Mouse (Mus musculus): ENCODE measurements around the gene Fam122a.
A peak's percentile ranks its signal among the peaks of the same experiment; 100 is the strongest.

Gene Fam122a

DNA sequence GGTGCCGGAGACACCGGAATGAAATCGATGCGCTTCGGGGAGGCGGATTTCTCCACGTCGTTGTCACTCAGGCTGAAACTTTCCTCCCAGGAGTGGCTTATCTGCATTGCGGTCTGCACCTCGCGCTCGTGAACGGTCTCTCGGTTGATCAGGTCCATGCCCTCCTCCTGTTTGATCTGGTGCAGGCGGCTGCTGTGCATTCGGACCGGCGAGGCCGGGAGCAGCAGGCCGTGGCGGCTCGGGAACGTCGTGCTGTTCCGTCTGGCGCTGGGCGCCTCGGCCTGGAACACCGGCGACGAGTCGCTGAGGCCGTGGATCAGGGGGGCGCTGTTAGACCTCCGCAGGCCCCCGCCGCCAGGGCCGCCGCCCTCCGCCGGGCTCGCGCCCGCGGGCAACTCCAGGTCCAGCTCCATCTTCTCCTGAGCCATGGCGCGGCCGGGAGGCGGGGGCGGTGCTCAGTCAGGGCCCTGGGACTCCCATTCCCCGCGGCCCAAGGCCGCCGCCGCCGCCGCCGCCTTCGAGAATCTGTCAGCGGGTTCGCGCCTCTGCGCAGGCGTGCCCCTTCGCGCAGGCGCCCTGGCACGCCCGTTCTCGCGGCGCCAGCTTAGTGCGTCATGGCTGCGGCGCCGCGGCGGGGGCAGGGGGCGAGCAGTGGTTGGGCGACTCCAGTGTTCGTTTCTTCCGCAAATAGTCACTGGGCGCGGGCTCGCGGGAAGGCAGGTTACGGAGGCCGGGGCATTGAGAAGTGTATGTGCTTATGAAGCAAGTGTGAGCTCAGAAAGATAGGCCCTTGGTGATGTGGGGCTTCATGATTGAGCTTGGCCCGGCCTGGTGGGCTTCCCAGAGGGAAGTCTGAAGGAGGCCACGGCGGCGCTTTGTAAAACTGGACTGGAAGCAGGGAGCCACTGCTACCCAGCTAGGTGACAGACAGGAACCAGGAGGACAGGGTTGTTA is at the start of gene Fam122a:
Gene Fam122a (minus strand): TSS at position 428 of the 954 bp plus-strand sequence.
- peak; percentile 76 to 88 for DNase-seq (ENCODE audit: low spot score in 2 of 2)

DNA sequence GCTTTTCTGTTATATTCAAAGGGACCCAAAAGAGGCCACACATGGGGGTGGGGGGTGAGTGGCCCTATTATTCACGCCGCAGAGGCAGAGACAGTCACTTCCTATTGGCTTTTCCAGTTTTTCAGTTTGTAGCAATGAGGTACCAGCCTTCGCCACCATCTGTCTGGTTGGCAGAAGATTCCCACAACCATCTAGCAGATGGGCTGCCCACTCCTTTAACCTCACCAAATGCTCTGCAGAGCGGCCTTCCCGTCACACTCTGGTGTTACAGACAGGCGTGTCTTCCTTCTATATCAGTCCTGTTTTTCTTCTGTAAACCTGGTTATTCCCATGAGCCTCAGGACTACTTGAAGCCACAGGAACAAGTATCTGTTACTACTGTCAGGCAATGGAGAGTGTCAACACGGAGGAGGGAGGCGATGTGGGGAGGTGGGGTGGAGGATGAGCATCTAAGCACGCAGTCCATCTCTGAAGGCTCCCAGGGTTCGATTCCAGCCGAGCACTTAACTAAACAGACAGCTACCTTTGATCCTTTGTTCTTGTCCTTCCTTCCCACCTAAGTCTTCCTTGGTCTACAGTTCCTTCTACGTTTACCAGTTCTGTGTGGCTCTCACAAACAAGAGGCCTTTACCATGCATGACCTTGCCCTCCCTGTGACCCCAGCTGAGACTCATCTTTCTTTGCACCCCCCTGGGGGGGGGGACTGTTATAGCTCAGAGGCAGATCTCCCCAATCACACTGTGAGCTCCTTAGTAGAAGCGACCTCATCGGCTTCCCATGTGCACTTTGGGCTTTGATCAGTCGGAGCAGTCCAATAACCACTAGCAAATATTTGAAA is 46.5 kb upstream of the Fam122a start:
- peak; percentile 9 to 74 for DNase-seq (ENCODE audit: low spot score in 2 of 2)

DNA sequence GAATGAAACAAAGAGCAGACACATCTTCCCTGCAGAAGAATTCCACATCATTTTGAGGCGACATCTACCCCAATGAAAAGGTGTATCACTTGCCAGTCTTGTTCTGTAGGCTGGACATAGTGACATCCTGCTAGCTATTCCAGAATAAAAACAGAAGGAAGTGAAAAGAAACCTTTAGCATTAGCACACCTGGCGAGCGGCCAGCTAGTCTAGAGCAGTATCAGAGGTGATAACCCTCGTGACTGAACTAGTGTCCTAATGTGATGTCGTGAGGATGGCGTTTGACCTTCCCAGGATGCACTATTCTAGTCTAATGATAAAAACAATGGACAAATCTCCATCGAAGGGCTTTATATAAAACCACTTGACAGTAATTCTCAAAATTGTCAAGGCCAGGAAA is 44.8 kb upstream of the Fam122a start:
- DNase-seq (ENCODE audit: low spot score in 2 of 2), result no peak

DNA sequence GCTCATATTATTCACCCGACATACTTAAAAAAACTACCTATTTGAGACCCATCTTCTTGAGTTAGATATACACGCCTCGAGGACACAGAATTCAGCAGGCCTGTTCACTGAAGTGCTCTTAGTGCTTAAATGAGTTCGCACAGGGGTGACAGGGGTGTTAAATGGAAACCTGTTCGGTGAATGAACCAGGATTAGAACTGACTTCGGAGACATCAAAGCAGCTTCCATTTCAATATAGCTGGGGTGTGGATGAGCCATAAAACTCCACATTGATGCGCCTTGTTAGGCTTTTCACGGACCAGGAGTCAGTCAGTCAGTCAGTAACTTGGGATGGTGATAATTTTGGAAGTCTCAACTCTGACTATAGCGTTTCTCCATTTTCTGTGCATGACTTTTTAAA is 44.0 kb upstream of the Fam122a start:
- no peak for DNase-seq (ENCODE audit: low spot score in 2 of 2)

DNA sequence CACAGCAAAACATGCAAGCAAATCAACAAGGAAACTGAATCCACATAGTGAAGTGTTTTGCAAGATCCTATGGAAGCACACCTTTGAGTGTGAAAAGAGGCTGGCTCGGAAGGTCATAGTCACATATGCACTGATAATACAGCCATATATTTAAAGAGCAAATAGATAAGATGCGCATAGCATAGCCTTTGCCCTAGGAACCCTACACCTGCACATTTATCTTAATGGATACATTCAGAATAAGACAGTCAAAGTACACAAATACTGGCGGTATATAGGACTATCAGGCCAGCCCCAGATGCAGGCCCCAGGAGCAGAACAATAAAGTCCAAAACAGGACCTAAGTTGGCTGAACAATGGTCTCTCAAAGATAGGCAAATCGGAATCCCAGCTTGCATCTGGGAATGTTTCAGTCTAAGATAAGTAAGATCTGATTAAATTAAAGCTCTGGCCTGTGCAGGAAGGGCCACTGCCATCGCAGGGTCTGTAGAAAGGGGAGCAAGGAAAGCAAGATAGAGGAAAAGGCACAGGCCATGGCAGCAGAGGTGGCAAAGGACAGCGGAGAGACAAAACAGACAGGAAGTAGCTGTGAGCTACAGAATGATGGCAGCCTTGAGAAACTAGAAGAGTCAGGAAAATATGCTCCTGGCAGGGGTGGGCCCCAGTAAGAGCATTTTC is 42.7 kb upstream of the Fam122a start:
- DNase-seq (ENCODE audit: low spot score in 2 of 2), result no peak

DNA sequence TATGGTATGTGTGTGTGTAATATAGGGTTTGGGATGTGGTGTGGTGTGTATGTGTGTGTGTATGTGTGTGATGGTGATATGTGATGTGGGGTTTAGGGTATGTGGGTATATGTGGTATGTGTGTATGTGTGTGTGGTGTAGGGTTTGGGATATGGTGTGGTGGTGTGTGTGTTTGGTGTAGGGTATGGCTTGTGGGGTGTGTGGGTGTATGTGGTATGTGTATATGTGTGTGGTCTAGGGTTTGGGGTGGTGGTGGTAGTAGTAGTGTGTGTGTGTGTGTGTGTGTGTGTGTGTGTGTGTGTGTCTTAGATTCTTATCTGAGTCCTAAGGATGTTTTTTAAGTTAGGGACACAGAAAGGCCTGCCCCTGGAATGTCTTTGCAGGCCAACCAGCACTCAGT is 41.2 kb upstream of the Fam122a start:
- no peak for DNase-seq (ENCODE audit: low spot score in 2 of 2)

DNA sequence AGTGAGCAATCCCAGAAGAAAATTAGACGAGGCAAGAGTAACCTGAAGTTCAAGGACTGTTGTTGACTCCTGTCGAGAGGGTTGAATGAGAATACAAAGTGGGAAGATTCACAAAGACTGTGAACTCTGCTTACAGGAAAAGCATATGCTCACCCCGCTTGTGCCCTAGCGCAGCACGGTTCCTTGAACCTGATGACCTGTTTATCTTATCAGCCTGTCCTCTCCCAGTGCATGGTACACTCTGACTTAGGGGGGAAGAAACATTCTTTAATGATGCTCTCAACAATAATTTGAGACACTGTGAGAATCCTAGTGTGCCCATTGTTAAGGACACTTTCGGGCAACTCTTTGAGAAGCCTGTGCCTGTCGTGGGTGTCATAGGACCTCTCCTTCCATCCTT is 39.9 kb upstream of the Fam122a start:
- DNase-seq (ENCODE audit: low spot score in 2 of 2), result no peak

DNA sequence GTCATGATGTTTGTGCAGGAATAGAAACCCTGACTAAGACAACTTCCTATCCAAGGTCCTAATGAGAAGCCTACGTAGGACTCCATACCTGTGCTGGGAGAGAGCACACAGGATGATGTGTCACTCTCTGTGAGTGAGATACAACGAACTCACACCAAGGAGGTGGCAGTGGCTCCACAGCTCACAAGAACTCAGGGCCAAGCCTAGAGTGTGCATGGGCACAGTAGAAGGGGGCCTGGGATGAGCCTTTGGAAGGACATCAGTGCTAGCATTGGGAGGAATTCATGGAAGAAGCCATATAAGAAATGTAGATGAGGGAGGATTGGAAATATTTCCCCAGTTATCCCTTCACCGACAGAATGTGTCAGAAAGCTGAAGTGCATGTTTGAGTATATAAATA is 38.8 kb upstream of the Fam122a start:
- DNase-seq (ENCODE audit: low spot score in 2 of 2), result no peak

DNA sequence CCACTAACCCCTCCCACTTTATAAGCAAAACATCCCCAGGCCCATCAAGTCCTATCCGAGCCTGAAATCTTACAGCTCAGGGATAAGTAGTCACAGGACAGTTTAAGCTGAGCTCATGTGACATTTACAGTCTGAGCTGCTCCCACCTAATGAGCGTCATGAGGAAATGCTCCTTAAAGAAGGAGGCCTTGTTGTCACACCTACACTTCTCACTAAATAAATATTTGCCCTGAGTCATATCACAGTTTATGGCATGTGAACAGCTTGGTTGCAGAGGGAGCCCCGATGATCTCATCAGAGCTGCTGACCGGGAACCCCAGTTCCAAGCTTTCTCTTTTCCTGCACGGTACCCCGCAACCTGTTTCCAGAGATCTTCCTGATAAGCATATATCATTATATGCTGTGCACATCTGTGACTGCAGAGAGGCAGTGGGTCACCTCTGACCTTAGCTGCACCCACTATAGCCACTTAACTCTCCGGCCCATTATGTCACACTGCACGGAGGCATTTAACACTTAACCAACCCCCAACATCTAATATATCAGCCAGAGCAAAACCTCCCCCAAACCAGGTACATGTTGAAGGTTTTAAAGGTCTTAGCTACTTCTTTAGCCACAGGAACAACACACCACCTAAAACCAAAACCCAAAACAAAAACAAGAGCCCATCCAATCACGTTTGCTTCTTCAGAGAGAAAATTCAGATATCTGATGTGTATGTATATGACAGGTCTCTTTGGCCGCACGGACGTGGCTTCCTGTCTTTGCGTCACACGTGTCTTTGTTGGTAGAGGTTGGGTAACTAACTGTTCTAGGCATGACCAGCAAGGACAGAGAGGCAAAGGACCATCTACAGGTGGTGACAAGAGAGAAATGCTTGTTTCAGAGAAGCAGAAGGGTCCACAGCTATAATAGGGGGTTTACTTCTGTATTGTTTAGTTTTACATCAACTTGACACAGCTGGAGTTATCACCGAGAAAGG is 37.8 kb upstream of the Fam122a start:
- no peak for DNase-seq (ENCODE audit: low spot score in 2 of 2)

DNA sequence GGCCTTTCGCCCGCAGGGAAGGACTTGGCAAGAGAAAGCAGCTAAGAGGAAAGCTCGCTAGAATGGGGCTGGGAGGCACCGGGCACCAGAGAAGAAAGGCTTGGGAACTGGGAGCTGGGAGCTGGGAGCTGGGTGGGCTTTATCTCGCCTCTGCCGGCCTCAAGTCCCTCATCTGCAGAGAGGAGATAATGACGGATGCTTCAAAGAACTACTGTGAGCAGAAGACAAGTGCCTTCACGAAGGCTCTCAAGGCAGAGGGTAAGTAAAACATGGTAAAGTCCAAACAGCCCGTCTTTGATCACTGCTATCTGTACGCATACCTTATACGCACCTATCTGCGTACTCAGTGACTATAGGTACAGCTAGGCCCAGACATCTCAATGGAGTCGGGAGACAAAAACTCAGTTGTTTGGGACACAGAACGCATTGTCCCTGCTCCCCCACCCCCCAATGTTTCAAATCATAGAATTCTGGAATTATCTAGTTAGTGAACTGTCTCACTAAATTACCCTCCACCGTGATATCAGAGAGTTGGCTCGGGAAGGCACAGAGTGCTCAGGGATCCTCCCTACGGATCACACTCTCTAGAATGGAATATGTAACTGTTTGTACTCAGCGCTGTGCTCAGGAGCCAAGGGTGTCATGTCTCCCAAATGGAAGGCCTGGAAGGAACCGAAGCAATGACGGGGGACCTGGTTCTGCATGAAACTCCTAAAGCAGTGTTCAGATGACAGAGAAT is 36.1 kb upstream of the Fam122a start:
- no peak for DNase-seq (ENCODE audit: low spot score in 2 of 2)

DNA sequence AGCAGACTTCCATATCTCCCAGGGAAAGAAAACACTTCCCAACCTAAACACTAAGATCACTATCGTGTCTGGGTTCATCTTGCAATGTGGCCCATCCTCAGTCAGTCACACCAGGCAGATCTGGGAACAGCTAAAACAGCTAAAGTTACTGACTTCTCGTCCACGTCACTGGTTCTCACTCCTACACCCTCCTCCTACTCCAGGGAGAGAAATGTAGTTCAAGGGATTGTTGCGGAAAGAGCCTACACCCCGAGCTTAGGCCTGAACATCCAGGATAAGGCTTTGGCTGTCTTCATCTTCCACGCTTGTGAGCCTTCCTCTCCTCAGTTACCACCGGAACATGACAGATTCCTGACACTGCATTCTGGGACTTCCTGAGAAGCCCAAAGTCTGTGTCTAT is 34.8 kb upstream of the Fam122a start:
- DNase-seq (ENCODE audit: low spot score in 2 of 2), result no peak

DNA sequence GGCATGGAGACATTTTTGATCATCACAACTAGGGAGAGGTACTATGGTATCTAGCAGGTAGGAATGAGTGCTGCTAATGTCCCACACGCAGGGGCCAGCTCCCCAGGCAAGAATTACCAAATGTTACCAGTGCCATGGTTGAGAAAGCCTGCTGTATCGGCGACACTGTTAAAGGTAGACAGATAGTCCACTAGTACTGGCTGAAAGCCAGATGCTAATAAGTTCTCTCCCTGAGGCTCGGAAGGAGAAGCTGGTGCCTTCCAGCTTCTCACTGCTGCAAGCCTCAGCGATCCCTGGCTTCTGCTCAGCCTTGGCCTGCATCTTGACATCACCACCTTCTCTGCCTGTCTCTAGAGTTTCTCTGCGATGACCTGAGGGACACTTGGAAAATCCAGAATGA is 32.2 kb upstream of the Fam122a start:
- no peak for DNase-seq (ENCODE audit: low spot score in 2 of 2)

DNA sequence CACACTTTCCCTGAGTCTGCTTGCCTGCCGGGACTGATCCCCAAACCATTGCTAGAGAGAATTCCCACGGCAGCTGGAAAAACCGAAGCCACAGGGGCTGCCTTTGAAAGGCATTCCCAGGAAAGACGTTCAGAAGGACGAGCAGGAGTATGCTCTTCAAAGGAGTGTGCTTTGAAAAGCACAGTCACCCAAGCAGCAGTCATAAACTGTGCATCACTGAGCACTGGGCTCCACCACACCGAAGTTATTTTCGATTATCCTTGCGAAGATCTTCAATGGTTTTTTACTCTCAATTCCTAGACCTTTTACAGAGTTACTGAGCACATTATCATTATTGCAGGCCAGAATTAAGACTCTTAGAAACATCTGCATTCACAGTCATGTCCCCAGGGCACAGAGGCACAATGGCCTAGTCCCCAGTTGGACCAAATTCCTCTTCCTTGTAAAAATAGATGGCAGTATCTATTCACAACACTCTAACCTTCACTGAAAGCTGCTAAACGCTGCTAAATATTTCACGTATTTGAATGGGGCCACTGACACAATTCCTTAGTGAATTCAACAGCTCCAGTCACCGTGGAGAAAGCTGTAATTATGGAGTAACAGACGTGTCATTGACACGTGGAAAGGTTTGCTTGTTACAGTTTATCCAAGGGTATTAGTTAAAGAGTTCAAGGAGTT is 31.1 kb upstream of the Fam122a start:
- no peak for DNase-seq (ENCODE audit: low spot score in 2 of 2)

DNA sequence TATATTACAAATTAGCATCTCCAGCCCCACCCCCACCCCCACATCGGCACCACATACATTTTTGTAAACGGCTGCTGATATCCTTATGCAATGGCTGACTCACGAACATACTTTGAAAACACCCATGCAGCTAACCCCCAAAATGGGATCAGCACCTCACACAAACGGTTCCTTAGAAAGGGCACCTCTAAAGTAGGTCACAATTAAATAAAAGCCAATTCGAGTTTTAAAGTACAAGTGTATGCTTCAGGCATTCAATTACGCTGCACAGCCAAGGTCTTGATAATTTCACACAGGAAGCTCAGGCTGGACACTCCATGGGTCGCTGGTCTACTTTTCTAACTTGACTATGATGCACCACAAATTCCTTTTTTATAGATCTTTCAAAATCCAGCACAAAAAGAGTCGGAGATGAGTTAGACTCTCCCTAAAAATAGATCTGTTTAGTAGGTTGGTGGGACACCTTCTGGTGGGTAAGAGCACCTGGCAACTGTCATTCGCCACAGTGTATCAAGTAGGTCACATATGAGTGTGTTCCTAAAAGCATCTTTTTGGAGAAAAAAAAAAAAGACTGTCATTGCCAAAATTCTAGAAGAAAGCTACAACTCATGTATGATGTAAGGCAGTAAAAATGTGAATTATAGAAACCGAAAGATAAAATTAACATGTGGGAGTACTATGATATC is 25.7 kb upstream of the Fam122a start:
- no peak for DNase-seq (ENCODE audit: low spot score in 2 of 2)

DNA sequence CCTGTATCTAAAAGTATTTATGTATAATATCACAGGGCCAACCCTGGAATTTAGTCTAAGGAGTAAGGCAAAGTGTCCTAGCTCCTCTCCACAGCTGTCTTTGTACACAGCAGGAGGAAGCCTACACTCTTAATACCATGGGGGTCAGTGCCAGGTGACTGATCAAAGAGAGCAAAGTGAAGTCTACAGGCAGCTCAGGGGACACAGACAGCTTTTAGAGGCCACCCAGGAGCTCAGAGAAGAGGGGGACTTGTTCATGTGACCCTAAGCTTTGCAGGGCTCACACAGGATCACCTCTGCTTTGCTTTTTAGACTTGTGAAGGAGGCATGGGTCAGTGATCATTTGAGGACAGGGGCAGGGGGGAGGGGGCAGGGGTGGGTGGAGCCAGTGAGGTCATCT is 24.4 kb upstream of the Fam122a start:
- DNase-seq (ENCODE audit: low spot score in 2 of 2), result no peak

DNA sequence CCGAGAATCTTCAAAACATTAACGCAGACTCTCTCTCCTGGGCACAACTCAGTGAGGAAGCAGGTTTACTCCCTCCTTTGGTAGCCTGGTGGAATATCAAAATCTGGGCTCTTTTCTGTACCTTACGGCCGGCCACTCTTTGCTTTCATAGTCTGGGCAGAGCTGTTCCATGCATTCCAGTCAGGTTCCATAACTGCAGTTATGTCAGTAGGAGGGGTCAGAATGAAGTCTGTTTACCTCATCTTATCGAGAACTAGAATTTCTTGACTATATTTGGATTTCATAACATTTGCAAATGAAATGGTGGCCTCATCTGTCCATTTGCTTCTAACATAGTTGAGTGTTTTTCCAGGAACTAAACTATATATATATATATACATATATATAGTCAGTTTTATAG is 23.3 kb upstream of the Fam122a start:
- no peak for DNase-seq (ENCODE audit: low spot score in 2 of 2)

DNA sequence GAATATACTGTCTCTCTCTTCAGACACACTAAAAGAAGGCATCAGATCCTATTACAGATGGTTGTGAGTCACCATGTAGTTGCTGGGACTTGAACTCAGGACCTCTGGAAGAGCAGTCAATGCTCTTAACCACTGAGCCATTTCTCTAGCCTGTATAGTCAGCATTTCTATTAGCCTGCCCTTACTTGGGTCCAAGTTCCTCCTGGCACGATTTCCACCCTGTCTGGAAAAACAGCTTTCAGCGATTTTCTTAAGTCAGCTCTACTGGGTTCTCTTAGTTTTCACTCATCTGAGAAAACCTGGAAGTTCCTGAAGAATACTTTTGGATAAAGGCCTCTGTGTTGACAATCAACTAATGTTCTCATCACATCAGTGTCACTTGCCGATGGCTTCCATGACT is 22.1 kb upstream of the Fam122a start:
- DNase-seq (ENCODE audit: low spot score in 2 of 2), result no peak

DNA sequence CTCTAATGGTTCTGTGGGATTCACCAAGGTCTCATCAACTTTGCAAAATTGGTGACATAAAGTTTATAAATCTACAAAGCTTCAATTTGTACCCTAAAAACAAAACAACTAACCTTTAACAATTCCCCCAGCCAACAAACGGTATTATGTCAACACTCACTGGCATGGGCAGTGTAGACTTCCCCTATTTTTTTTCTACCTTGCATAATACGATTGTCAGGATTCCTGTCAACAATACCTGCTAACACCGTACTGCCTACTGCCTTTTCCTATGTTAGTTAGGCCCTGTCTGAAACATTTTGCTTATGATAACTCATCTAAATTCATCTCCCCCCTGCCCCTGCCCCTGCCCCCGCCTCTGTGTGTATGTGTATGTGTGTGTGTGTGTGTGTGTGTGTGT is 16.7 kb upstream of the Fam122a start:
- DNase-seq (ENCODE audit: low spot score in 2 of 2), result no peak

DNA sequence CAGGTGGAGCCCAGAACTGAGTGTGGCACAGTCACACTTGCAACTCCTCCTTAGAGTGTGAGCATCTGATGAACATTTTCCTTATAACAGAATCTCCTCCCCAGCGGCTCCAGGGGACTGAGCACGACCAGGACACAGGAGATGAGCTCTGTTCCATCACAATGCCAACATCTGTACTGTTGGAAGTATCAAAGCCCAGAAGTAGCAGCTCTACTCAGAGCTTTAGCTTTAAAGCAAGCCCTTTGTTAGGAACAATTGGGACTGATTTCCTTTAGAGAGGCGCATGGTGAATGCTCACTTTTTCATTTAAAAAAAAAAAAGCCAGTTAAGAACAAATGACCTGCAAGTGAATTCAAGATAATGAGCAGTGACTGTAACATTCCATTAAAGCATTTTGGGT is 14.7 kb upstream of the Fam122a start:
- DNase-seq (ENCODE audit: low spot score in 2 of 2), result no peak

Measured in left cerebral cortex, adult 9 months (tissue).